Mouse (Mus musculus): ENCODE results near the gene Olfr516. TPM values are rescaled to one million over a fixed set of nuclear protein-coding genes. Genes with fewer than 3 reads are reported as not detected.
"Not testable (repeated sequence)": the region's sequence is repeated elsewhere in the genome, so short reads cannot be mapped to it uniquely, and the experiment has no call there.

The Olfr516 gene
- polyA plus RNA-seq (2012; ENCODE audit: insufficient read depth, low replicate concordance): not detected in 2 replicates

DNA sequence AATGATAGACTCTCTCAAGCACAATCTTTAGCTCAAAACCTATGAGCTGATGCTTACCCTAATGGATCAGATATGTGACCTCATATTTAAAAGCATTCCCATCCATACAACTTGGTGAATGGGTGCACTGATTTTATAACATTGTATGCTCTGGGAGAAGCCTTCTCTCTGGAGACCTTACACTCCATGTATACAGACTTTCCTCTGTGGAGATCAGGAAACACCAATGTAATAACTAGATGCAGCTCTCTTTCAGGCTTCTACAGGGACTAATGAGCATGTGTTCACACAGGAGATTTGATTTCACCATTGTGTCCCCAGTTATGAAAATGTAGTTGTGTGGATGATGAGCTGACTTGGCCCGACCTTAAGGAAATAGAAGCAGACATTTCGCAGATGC, at the start of gene Olfr516:
TSS of gene Olfr516 (minus strand) at position 101 of the 400 bp plus-strand sequence.
- Histone ChIP-seq H3K36me3 (replicated peaks; ENCODE audit: low read length) (no peaks in the 10 kb centered on the region), H3K27me3 (replicated peaks) (no peaks in the 10 kb centered on the region), H3K4me3 (replicated peaks) (no peak within 1 kb of the TSS), H3K9me3 (no peaks in the 10 kb centered on the region), H3K4me1 (no peaks in the 10 kb centered on the region)
- TF ChIP-seq GATA1 (IDR thresholded peaks at IDR 0.05; ENCODE audit: borderline replicate concordance, low read length): no peak
- no peak for TF ChIP-seq FLI1 (IDR thresholded peaks at IDR 0.05; ENCODE audit: low read length)

DNA sequence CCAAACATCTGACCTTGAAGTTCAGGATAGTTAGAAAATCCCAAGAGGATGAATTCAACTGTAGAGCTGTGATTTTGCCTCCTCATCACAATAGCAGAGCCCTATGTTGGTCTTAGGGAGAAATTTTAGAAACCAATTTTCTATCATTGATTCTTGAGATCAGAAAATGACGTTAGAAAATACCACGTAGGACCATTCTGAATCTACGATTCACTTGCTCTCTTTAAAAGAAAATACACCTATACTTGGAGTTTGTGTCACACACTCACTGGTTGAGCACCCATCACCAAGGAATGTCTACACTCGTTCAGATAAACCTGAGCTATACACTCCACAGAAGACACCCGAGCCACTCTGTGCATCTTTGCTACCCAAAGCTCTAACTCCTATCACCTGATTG, 44.0 kb upstream of the Olfr516 start, which contains the start of gene Olfr519:
TSS of gene Olfr519 (minus strand) at position 101 of the 400 bp plus-strand sequence.
- TF ChIP-seq GATA1 (IDR thresholded peaks at IDR 0.05; ENCODE audit: borderline replicate concordance, low read length) (no peak), FLI1 (IDR thresholded peaks at IDR 0.05; ENCODE audit: low read length) (no peak)
- Histone ChIP-seq H3K4me3 (replicated peaks) (no peak within 1 kb of the TSS), H3K4me1 (no peaks in the 10 kb centered on the region), H3K27me3 (replicated peaks) (no peaks in the 10 kb centered on the region), H3K36me3 (replicated peaks; ENCODE audit: low read length) (no peaks in the 10 kb centered on the region), H3K9me3 (no peaks in the 10 kb centered on the region)

DNA sequence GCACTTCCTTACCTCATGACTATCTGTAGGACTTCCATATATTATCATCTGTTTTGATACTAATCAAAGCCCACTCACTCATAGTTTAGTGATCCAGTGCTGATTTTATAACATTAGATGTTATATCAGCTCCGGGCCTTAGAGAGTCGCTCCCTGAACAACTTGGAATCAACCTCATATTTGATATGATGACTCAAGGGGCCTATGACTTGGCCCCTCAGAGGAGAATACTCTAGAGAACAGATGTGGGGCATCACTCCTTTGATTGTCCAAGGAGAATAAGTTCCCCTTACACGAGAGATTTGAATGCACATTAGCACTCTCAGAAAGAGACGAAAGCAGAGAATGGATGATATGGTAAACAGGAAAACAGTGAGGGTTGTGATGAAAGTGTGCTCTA, 34.6 kb upstream of the Olfr516 start, which contains the start of gene Olfr518:
TSS of gene Olfr518 (minus strand) at position 101 of the 400 bp plus-strand sequence.
- Histone ChIP-seq H3K4me3 (replicated peaks) (no peak within 1 kb of the TSS), H3K4me1 (no peaks in the 10 kb centered on the region), H3K36me3 (replicated peaks; ENCODE audit: low read length) (no peaks in the 10 kb centered on the region), H3K27me3 (replicated peaks) (no peaks in the 10 kb centered on the region), H3K9me3 (no peaks in the 10 kb centered on the region)
- TF ChIP-seq FLI1 (IDR thresholded peaks at IDR 0.05; ENCODE audit: low read length): no peak
- TF ChIP-seq GATA1 (IDR thresholded peaks at IDR 0.05; ENCODE audit: borderline replicate concordance, low read length): no peak

DNA sequence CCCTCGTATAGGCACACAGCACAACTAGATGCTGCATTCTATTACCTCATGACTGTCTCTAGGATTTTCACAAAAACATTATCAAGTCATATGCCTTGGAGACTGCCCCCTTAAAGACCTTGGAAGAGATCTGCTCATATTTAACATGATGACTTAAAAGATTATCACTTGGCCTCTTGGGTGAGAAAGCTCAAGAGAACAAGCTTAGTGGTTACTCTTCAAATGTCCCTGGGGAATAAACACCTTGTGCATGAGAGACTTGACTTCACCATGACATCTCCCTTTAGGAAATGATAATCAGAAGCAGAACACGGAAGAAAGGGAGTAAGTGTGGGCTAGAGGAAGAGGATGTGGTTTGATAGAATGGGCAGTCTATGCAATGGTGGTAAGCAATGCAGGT, 21.9 kb upstream of the Olfr516 start, which contains the start of gene Olfr517:
TSS of gene Olfr517 (minus strand) at position 101 of the 400 bp plus-strand sequence.
- Histone ChIP-seq H3K36me3 (replicated peaks; ENCODE audit: low read length) (no peaks in the 10 kb centered on the region), H3K4me3 (replicated peaks) (no peak within 1 kb of the TSS), H3K9me3 (no peaks in the 10 kb centered on the region), H3K27me3 (replicated peaks) (no peaks in the 10 kb centered on the region), H3K4me1 (no peaks in the 10 kb centered on the region)
- no peak for TF ChIP-seq GATA1 (IDR thresholded peaks at IDR 0.05; ENCODE audit: borderline replicate concordance, low read length)
- no peak for TF ChIP-seq FLI1 (IDR thresholded peaks at IDR 0.05; ENCODE audit: low read length)

DNA sequence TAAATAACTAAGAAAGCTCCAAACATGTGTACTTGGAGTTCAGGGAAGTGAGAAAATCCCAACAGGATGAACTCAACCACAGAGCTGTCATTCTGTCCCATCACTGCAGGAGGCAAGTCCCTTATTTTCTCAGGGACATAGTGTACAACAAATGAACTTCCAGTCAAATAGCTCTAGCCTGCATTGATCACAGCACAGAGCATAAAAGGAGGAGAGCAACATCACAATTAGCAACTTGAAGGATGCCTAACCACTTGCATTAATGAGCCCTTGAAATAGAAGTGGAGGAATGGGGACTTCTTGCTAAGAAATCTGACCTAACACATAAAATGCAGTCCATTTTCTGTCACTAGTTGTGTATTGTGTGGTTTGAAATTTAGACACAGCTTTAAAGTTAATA, 24.4 kb downstream of the Olfr516 start, which contains the start of gene Olfr514:
TSS of gene Olfr514 (minus strand) at position 101 of the 400 bp plus-strand sequence.
- Histone ChIP-seq H3K4me3 (replicated peaks) (no peak within 1 kb of the TSS), H3K36me3 (replicated peaks; ENCODE audit: low read length) (no peaks in the 10 kb centered on the region), H3K4me1 (no peaks in the 10 kb centered on the region), H3K9me3 (0 out of 2 replicates have a peak, but pooled peaks cover under 1% of the 10 kb centered on the region), H3K27me3 (replicated peaks) (no peaks in the 10 kb centered on the region)
- no peak for TF ChIP-seq GATA1 (IDR thresholded peaks at IDR 0.05; ENCODE audit: borderline replicate concordance, low read length)

DNA sequence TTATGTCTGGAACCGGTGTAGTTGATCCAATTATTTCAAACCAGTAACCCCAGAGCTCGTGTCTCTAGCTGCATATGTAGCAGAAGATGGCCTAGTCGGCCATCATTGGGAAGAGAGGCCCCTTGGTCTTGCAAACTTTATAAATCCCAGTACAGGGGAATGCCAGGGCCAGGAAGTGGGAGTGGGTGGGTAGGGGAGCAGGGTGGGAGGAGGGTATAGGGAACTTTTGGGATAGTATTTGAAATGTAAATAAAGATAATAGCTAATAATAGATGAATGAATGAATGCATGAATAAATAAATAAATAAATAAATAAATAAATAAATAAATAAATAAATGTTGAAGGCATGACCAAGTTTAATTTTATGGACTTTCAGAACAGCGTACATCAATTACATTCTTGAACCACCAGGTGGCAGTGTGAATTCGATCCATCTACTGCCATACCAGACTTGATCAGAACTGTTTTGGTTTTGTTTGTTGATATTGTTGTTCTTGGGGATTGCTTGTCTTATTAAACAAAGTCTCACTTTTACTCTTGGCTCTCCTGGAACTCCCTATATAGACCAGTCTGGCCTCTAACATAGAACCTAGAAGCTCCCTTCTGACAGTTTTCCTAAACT, 35.6 kb downstream of the Olfr516 start:
- not testable (repeated sequence) for H3K36me3 ChIP-seq (replicated peaks; ENCODE audit: low read length); H3K27me3 ChIP-seq (replicated peaks); H3K9me3 ChIP-seq; H3K4me1 ChIP-seq; H3K4me3 ChIP-seq (replicated peaks)

DNA sequence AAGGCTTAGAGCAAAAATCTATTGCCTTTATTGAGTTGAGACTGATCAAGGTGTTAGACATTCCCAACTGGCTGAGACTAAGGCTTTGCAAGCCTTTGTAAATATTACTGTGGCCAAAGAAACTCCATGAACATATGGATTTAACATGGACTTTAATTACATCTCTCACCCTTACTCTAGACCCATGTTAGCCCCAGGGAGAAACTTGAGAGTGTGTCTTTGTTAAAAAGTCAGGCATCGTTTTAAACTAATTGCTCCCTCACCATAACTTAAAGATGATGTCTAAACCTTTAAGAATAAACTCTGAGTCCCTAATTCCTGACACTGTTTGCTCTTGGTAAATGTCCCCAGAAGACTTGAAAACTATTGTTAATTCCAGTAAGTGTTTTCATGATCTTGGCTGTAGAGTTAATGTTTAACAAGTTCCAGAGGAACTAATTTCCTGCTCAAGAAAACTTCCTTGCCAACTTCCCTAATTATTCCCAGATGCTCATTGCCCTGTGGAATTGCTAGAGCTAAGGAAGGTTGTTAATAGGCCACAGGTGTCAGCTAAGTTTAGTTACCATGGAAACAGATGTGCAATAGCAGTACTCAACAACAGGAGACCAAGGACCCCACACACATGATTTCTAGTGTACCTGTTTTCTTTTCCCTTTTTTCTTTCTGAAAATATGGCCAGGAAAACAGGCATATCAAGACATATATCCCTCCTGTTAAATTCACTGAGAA, 53.0 kb downstream of the Olfr516 start:
- H3K36me3 ChIP-seq (replicated peaks; ENCODE audit: low read length): no peaks in the 10 kb centered on the region
- TF ChIP-seq GATA1 (IDR thresholded peaks at IDR 0.05; ENCODE audit: borderline replicate concordance, low read length): no peak
- no peak for TF ChIP-seq FLI1 (IDR thresholded peaks at IDR 0.05; ENCODE audit: low read length)
- H3K4me1 ChIP-seq: no peaks in the 10 kb centered on the region
- H3K9me3 ChIP-seq: no peaks in the 10 kb centered on the region
- no peaks in the 10 kb centered on the region for H3K27me3 ChIP-seq (replicated peaks)
- H3K4me3 ChIP-seq (replicated peaks): no peak overlapping the region

Other genes with a start within 250 kb of the Olfr516 start
- gene Olfr506, start 239.7 kb downstream of the Olfr516 start, polyA plus RNA-seq (2012; ENCODE audit: insufficient read depth, low replicate concordance): not detected in 2 replicates
- gene Olfr507, start 228.7 kb downstream of the Olfr516 start, polyA plus RNA-seq (2012; ENCODE audit: insufficient read depth, low replicate concordance): not detected in 2 replicates
- gene Olfr508, start 220.5 kb downstream of the Olfr516 start, polyA plus RNA-seq (2012; ENCODE audit: insufficient read depth, low replicate concordance): 0.06 TPM in 1 of 2 replicates, not detected in the other
- gene Olfr509, start 198.6 kb downstream of the Olfr516 start, polyA plus RNA-seq (2012; ENCODE audit: insufficient read depth, low replicate concordance): not detected in 2 replicates
- gene Olfr510, start 184.1 kb downstream of the Olfr516 start, polyA plus RNA-seq (2012; ENCODE audit: insufficient read depth, low replicate concordance): not detected in 2 replicates
- gene Olfr512, start 137.2 kb downstream of the Olfr516 start, polyA plus RNA-seq (2012; ENCODE audit: insufficient read depth, low replicate concordance): 0.15 TPM in 1 of 2 replicates, not detected in the other
- gene Olfr513, start 99.6 kb downstream of the Olfr516 start, polyA plus RNA-seq (2012; ENCODE audit: insufficient read depth, low replicate concordance): not detected in 2 replicates
- not detected in 2 replicates for gene Olfr514, start 24.5 kb downstream of the Olfr516 start, polyA plus RNA-seq (2012; ENCODE audit: insufficient read depth, low replicate concordance)
- gene Olfr517, start 21.9 kb upstream of the Olfr516 start, polyA plus RNA-seq (2012; ENCODE audit: insufficient read depth, low replicate concordance): not detected in 2 replicates
- gene Olfr518, start 34.5 kb upstream of the Olfr516 start, polyA plus RNA-seq (2012; ENCODE audit: insufficient read depth, low replicate concordance): 0.12 TPM in 1 of 2 replicates, not detected in the other
- gene Olfr519, start 43.9 kb upstream of the Olfr516 start, polyA plus RNA-seq (2012; ENCODE audit: insufficient read depth, low replicate concordance): not detected in 2 replicates
- 0.04 TPM in 1 of 2 replicates, not detected in the other for gene Nlrp10, start 79.6 kb upstream of the Olfr516 start, polyA plus RNA-seq (2012; ENCODE audit: insufficient read depth, low replicate concordance)
- gene Eif3f, start 83.9 kb upstream of the Olfr516 start, polyA plus RNA-seq (2012; ENCODE audit: insufficient read depth, low replicate concordance): 351 and 1,291 TPM in 2 replicates
- 0.83 TPM in 1 of 2 replicates, not detected in the other for gene Tub, start 99.8 kb upstream of the Olfr516 start, polyA plus RNA-seq (2012; ENCODE audit: insufficient read depth, low replicate concordance)
- 0.31 TPM in 1 of 2 replicates, not detected in the other for gene Ric3, start 232.8 kb upstream of the Olfr516 start, polyA plus RNA-seq (2012; ENCODE audit: insufficient read depth, low replicate concordance)